Mouse (Mus musculus) heart, postnatal 25 days (tissue): ENCODE measurements at regions not wholly inside any gene's neighbourhood (a gene's known extent, or its start where the extent isn't known, plus 50 kb on each side); places are given as distances from the start of the nearest gene placed in this dataset.
A peak's percentile ranks its signal among the peaks of the same experiment; 100 is the strongest.

Experiments
- DNase-seq: peaks from one replicate; pipeline ENCODE4 v3.0.0; 2022; ENCODE audit warnings: low spot score
- intact Hi-C: fragments of 180-260 bp; cut with DNase I; formaldehyde crosslinking; loops from one replicate; pipeline ENCODE4 v1.15.1; 2025

GRCm38 (mm10) chr13:11490766-11491165 is 616.0 kb downstream of the Ryr2 start:
- DNase-seq, result no peak
- intact Hi-C loops, result no loop called here

DNA sequence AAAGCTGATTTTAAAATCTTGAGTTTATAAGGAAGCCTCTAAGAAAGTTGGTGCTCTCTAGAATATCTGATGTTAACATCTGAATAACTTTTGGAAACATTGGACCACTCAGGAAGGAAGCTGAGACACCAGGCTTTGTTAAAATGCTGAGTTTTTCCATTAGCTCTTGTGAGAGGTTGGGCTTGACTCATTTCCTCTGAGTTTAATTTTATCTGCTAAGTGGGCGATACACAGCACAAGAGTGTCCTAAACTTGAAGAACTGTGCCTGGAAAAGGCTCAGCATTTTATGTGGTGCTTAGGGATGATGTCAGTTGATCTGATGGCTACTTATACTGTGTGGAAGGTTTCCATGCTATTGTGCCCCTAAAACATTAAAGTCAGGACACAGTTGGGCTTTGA is 623.6 kb downstream of the Ryr2 start:
- intact Hi-C loops, result no loop called here
- DNase-seq, result no peak

GRCm38 (mm10) chr13:11482701-11483100 is 624.0 kb downstream of the Ryr2 start:
- DNase-seq, result peak; percentile 12

GRCm38 (mm10) chr13:11460251-11460650 is 646.5 kb downstream of the Ryr2 start:
- DNase-seq, result no peak
- intact Hi-C loops, result no loop called here

More at GRCm38 (mm10) chr13:11482701-11483100, 624.0 kb downstream of the Ryr2 start:
- intact Hi-C loops, result no loop called here

GRCm38 (mm10) chr13:11455113-11455512 is 651.6 kb downstream of the Ryr2 start:
- no peak for DNase-seq
- intact Hi-C loops, result no loop called here

DNA sequence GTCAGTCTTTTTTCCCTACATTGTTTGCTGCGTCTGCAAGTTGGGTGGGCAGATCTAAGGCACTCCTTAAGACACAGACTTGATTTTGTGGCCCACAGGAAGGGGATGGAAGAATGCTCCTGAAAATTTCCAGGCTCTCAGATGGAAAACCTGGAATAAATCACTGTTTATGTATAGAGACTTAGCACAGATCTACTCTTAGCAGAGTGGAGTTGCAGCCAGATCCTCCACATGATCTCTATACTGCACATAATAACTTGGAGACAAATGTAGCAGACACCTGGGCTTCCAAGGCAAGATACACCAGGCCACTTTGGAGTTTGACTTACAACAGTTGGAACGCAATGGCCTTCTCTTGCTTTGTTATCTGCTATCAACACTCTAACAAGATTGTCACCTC is 654.3 kb downstream of the Ryr2 start:
- DNase-seq, result no peak
- intact Hi-C loops, result no loop called here

DNA sequence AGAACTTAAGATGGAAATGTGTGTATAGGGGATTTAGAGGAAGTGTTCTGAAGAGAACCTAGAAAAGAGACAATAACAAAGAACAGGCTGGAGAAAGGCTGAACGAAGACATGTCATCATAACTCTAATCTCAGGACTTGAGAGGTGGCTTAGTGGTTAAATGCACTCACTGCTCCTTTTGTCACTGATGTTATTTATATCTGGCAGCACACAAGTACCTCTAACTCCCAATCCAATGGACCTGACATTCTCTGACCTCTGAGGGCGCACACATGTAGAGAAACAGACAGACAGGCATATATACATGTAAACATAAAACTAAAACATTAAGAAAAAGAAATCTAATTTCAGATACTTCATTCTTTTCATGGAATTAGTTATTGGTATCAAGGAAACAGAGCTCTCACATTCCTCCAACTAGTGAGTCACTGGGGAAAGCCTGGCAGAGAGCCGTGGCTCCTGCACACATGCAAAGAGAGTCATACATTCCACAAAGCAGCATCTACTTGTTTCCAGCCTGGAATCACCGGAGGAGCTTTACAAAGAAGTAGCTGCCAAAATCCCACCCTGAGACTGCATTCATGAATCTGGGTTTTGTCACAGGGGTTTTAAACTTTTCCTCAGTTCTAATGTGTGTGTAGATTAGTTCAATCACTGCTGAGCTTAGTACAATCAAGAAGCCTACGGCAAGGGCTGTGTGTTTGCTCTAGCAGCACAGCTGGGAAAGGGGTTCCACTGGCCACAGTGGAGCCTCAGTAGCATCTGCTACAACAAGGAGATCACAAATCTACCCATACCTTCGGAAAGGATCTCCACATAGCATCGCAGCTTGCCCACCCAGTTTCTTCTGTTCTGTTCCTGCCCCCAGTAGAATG is 674.0 kb downstream of the Ryr2 start:
- intact Hi-C loops, result no loop called here
- peak; percentile 11 for DNase-seq

- DNase-seq, result no peak
- intact Hi-C loops, result no loop called here
These were observed 679.9 kb downstream of the Ryr2 start for GRCm38 (mm10) chr13:11426820-11427219.

- intact Hi-C loops, result no loop called here
- no peak for DNase-seq
These were observed 714.7 kb downstream of the Ryr2 start for GRCm38 (mm10) chr13:11392027-11392426.

GRCm38 (mm10) chr13:11375452-11375851 is 731.3 kb downstream of the Ryr2 start:
- intact Hi-C loops, result no loop called here
- no peak for DNase-seq

DNA sequence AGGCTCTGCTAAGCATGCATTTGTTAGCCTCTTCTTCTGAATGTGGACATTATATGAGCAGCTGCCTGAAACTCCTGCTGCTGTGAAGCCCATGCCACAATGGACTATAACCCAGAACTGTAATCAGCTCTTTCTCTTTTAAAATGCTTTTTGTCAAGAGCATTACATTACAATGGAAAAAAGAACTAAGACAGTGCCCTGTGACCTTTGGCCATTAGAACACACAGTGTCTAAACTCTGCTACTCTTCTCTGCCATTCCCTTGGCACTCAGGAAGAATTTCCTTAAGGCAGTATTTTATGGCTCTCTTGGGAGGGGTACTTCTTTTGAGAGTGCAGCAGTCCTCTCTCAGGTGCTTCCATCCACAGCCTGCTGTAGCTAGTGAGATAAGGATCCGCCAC is 737.3 kb downstream of the Ryr2 start:
- no peak for DNase-seq
- intact Hi-C loops, result no loop called here

- intact Hi-C loops, result no loop called here
- DNase-seq, result no peak
These were observed 743.9 kb downstream of the Ryr2 start for GRCm38 (mm10) chr13:11362872-11363271.

- DNase-seq, result no peak
- intact Hi-C loops, result no loop called here
These were observed 758.3 kb downstream of the Ryr2 start for GRCm38 (mm10) chr13:11348502-11348849.

- intact Hi-C loops, result no loop called here
- DNase-seq, result no peak
These were observed 758.8 kb downstream of the Ryr2 start for GRCm38 (mm10) chr13:11347787-11348501.

GRCm38 (mm10) chr13:11344500-11344899 is 762.2 kb downstream of the Ryr2 start:
- intact Hi-C loops, result no loop called here
- no peak for DNase-seq

DNA sequence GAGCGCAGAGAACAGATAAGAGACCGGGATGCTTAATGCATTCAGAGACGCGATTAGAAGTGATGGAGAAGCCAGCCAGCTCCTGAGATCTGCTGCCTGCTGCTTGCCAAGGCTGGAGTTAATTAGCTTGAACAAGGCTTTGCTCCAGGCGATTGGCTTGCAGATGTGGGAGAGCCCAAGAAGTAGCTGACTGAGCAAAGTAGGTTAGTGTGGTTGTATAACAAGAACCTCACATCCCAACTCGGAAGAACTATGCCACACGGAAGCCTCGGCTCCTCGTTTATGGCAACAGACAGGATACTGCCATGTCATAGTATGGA is 768.5 kb downstream of the Ryr2 start:
- intact Hi-C loops, result no loop called here
- peak; percentile 13 for DNase-seq

- no peak for DNase-seq
- intact Hi-C loops, result no loop called here
These were observed 769.0 kb downstream of the Ryr2 start for GRCm38 (mm10) chr13:11337610-11338296.

GRCm38 (mm10) chr13:11336958-11337357 is 769.8 kb downstream of the Ryr2 start:
- intact Hi-C loops, result no loop called here
- no peak for DNase-seq

- no peak for DNase-seq
- intact Hi-C loops, result no loop called here
These were observed 774.8 kb downstream of the Ryr2 start for GRCm38 (mm10) chr13:11331991-11332390.

DNA sequence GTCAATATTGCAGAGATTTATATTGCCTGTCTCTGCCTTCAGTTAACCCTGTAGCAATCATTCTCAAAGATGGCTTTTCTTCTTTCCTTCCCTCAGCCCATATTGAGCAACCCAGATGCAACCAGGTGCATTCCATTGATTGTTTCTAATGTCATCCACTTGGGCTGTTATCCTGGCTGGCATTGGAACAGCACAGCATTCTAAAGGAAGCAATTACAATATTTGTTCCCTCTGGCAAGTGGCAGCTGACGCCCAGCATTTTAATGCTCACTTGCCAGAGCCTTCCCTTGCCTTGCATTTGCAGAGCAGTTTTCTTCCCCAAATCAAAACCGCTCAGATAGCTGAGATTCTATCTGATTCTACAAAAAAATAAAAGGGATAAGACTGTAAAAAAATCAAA is 798.0 kb downstream of the Ryr2 start:
- intact Hi-C loops, result no loop called here
- DNase-seq, result no peak

GRCm38 (mm10) chr13:11295493-11295892 is 811.3 kb downstream of the Ryr2 start:
- intact Hi-C loops, result no loop called here
- no peak for DNase-seq
